Mouse (Mus musculus): ENCODE measurements around the gene Magi1. TPM values are rescaled to one million over a fixed set of nuclear protein-coding genes. Genes with fewer than 3 reads are reported as not detected.
"Not testable (repeated sequence)": the region's sequence is repeated elsewhere in the genome, so short reads cannot be mapped to it uniquely, and the experiment has no call there.

The Magi1 gene
- polyA plus RNA-seq, 1 experiment from 2014 or later, result 29.9 TPM

DNA sequence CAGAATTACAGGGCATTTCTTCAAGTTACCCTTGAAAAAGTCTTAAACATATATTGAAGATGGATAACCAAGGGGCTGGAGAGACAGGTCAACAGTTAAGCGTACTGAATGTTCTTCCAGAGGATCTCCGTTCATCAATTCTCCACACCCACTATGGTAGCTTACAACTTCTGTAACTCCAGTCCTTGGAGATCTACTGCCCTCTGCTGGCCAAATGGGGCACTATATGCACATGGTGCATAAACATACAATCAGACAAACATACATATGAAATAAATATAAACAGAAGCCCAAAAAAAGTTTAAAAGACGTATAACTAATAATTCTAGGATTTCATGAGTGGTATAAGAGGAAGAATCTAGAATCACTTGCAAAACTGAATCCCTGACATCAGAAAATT, 244.8 kb downstream of the Magi1 start:
- no peak overlapping the region for H3K9ac ChIP-seq (replicated peaks)
- no peak overlapping the region for H3K4me2 ChIP-seq
- no peaks in the 10 kb centered on the region for H3K9me3 ChIP-seq (replicated peaks)
- H3K36me3 ChIP-seq, result no peaks in the 10 kb centered on the region
- no peaks in the 10 kb centered on the region for H3K4me1 ChIP-seq
- no peak overlapping the region for H3K4me3 ChIP-seq (replicated peaks)
- 94% methylated on average over 3 of the region's 3 CpGs for WGBS
- H3K27me3 ChIP-seq (replicated peaks), result no peaks in the 10 kb centered on the region
- H3K27ac ChIP-seq (replicated peaks), result no peak overlapping the region
- no peak for ATAC-seq (ENCODE audit: low FRiP score)

DNA sequence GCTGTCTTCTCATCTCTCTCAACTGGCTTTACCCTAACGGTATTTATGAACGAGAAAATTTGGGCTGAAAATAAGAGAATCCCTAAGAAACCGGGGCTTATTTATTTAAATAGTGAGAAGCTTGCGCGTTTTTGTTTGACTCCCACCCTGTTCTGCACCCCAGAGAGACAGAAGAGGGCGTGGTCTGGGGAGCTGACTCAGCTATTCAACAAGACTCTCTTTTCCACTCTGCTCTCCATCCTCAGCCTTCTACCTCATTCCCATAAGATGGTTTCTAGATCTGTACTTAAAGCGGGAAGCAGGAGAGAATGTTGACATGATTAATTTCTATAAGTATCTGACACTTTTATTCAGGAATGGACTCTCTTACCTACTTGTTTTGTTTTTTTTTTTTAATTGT, 247.2 kb downstream of the Magi1 start:
- H3K9me3 ChIP-seq (replicated peaks), result no peaks in the 10 kb centered on the region
- WGBS, result 78% methylated on average over 7 of the region's 7 CpGs
- H3K4me2 ChIP-seq, result no peak overlapping the region
- no peak overlapping the region for H3K27ac ChIP-seq (replicated peaks)
- H3K27me3 ChIP-seq (replicated peaks), result no peaks in the 10 kb centered on the region
- H3K36me3 ChIP-seq, result no peaks in the 10 kb centered on the region
- no peak for ATAC-seq (ENCODE audit: low FRiP score)
- no peak overlapping the region for H3K9ac ChIP-seq (replicated peaks)
- no peak overlapping the region for H3K4me3 ChIP-seq (replicated peaks)
- H3K4me1 ChIP-seq, result no peaks in the 10 kb centered on the region

DNA sequence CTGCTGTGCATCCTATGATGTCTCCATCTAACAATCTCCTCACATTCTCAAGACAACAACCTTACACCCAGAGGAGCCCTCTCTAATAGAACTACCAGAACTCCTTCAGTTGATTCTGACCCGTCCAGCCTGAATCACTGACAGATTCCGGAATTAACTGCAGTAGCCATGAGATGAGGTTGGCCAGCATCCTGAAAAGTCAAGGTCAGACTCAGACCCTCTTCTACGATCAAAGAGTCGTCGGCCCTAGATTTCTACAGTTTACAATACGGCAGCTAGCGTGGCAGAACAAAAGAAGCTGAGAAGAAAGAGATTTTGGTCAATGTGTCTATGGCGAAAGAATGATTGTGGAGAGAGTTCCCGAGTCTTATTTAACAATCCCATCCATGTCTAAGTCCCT, 257.4 kb downstream of the Magi1 start:
- no peak for ATAC-seq (ENCODE audit: low FRiP score)
- no peaks in the 10 kb centered on the region for H3K36me3 ChIP-seq
- 67% methylated on average over 9 of the region's 9 CpGs for WGBS
- H3K27me3 ChIP-seq (replicated peaks), result no peaks in the 10 kb centered on the region
- H3K4me1 ChIP-seq, result peaks cover 9% of the 10 kb centered on the region
- H3K4me2 ChIP-seq, result no peak overlapping the region
- H3K9ac ChIP-seq (replicated peaks), result no peak overlapping the region
- no peak overlapping the region for H3K27ac ChIP-seq (replicated peaks)
- no peaks in the 10 kb centered on the region for H3K9me3 ChIP-seq (replicated peaks)
- H3K4me3 ChIP-seq (replicated peaks), result no peak overlapping the region

DNA sequence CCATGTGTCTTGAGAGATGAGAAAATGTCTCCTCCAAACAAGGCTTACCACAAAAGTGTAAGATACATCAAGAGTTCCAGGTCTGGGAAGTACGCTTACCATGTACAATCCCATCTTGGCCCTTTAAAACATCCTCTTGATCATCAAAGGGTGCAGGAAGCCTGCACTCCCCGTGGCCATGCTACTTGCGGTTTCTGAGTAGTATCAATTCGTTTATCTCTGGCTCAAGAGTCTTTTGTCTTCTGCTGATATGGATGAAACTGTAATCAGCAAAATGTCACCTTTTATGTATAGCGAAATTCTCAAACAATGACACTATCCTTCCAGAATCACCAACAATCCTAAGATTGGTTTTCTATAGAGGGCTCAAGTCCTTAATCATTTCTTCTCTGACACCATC, 261.3 kb downstream of the Magi1 start:
- WGBS, result 89% methylated on average over 5 of the region's 5 CpGs
- H3K9ac ChIP-seq (replicated peaks), result no peak overlapping the region
- no peaks in the 10 kb centered on the region for H3K27me3 ChIP-seq (replicated peaks)
- peaks cover 9% of the 10 kb centered on the region for H3K4me1 ChIP-seq
- no peak for ATAC-seq (ENCODE audit: low FRiP score)
- H3K27ac ChIP-seq (replicated peaks), result no peak overlapping the region
- H3K36me3 ChIP-seq, result no peaks in the 10 kb centered on the region
- no peak overlapping the region for H3K4me2 ChIP-seq
- no peak overlapping the region for H3K4me3 ChIP-seq (replicated peaks)
- H3K9me3 ChIP-seq (replicated peaks), result no peaks in the 10 kb centered on the region

DNA sequence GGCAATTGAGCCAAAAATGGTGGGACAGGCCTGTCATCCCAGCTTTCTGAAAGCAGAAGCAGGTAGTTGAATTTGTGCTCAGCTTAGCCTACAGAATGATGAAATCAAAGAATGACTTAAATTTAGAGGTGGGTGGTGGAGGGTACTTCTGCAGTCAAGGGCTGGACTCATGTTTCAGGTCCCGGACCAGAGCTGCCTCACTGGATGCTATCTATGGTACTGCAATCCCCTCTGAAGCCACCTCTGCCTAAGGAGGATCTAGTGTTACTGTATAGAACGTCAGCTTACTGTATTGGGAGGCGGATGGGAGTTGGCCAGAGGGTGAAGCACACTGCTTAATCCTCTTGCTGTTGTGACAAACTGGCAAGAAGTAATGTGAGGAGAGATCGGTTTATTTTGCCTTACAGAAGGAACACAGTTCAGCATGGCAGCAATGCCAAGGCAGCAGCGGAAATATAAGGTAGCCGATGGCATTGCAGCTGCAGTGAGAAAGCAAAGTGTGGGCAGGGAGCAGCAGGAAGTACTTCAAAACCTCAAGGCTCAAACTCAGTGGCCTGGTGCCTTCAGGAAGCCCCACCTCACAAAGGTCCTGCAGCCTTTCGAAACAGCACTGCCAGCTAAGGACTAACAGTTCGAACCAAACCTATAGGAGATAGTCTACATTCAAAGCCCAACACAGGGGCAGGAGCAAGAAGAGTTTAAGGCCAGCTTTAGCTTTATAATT, 262.3 kb downstream of the Magi1 start:
- ATAC-seq (ENCODE audit: low FRiP score), result no peak
- no peak overlapping the region for H3K27ac ChIP-seq (replicated peaks)
- 90% methylated on average over 8 of the region's 8 CpGs for WGBS

DNA sequence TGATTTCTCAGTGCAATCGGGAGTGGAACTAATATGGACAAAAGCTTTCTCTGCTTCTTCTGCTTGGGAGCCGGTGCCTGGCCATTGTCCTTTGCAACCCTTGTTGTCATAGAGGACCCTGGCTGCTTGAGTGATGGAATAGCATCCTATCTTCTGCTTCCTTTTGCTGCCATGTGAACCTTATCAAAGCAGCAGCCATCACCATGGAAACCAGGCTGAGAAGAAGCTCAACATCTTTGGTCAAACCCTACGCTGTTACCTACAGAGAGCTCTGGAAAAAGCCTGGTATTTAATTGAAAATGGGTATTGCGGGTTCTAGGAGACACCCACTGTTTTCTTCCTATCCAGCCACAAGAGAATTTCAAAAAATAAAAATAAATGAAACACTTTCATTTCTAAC, 263.2 kb downstream of the Magi1 start:
- H3K9ac ChIP-seq (replicated peaks), result no peak overlapping the region
- peaks cover 9% of the 10 kb centered on the region for H3K4me1 ChIP-seq
- WGBS, result 56% methylated on average over 4 of the region's 4 CpGs
- no peak overlapping the region for H3K27ac ChIP-seq (replicated peaks)
- H3K27me3 ChIP-seq (replicated peaks), result no peaks in the 10 kb centered on the region
- no peak overlapping the region for H3K4me3 ChIP-seq (replicated peaks)
- no peak overlapping the region for H3K4me2 ChIP-seq
- H3K9me3 ChIP-seq (replicated peaks), result no peaks in the 10 kb centered on the region
- no peak for ATAC-seq (ENCODE audit: low FRiP score)
- H3K36me3 ChIP-seq, result no peaks in the 10 kb centered on the region

More for the DNA sequence above, 262.3 kb downstream of the Magi1 start:
- no peak overlapping the region for H3K4me2 ChIP-seq
- no peaks in the 10 kb centered on the region for H3K27me3 ChIP-seq (replicated peaks)
- H3K36me3 ChIP-seq, result no peaks in the 10 kb centered on the region
- H3K4me1 ChIP-seq, result peaks cover 9% of the 10 kb centered on the region
- H3K4me3 ChIP-seq (replicated peaks), result no peak overlapping the region
- no peak overlapping the region for H3K9ac ChIP-seq (replicated peaks)
- no peaks in the 10 kb centered on the region for H3K9me3 ChIP-seq (replicated peaks)

DNA sequence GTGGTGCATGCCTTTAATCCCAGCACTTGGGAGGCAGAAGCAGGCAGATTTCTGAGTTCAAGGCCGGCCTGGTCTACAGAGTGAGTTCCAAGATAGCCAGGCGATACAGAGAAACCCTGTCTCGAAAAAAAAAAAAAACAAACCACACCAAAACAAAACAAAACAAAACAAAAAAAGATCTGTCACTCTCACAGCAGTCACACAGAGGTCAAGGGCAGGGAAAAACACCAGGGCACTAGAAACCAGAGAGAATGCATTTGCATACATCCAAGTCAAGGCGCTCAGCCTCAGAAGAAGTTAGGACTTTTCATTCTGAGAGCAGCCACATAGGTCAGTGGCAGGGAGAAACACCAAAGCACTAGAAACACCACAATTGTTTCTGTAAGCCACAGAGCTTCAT, 263.8 kb downstream of the Magi1 start:
- ATAC-seq (ENCODE audit: low FRiP score), result no peak
- H3K36me3 ChIP-seq, result no peaks in the 10 kb centered on the region
- no peaks in the 10 kb centered on the region for H3K27me3 ChIP-seq (replicated peaks)
- H3K27ac ChIP-seq (replicated peaks), result no peak overlapping the region
- H3K4me3 ChIP-seq (replicated peaks), result no peak overlapping the region
- 93% methylated on average over 4 of the region's 4 CpGs for WGBS
- H3K4me1 ChIP-seq, result peaks cover 6% of the 10 kb centered on the region
- H3K9ac ChIP-seq (replicated peaks), result no peak overlapping the region
- no peaks in the 10 kb centered on the region for H3K9me3 ChIP-seq (replicated peaks)
- no peak overlapping the region for H3K4me2 ChIP-seq

DNA sequence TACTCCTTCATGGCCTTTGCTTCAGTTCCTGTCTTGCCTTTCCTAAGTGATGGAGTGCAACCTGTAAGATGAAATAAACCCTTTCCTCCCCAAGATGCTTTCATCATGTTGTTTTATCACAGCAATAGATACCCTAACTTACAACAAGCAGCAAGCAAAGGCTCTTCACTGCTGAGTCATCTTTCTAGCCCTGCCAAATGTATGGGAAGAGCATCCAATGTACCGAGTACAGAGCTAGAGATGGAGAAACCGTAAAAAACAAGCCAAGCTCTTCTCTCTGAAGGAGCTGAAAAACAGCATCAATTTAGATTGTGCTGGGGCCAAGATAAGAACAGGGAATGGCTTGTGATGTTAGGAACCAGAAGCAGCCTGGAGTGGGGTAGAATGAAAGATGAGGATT, 270.0 kb downstream of the Magi1 start:
- Histone ChIP-seq H3K4me3 (replicated peaks) (no peak overlapping the region), H3K27me3 (replicated peaks) (no peaks in the 10 kb centered on the region), H3K9ac (replicated peaks) (no peak overlapping the region), H3K4me2 (no peak overlapping the region), H3K36me3 (no peaks in the 10 kb centered on the region), H3K9me3 (replicated peaks) (no peaks in the 10 kb centered on the region), H3K4me1 (peaks cover 10% of the 10 kb centered on the region), H3K27ac (replicated peaks) (no peak overlapping the region)
- 85% methylated on average over 2 of the region's 2 CpGs for WGBS
- ATAC-seq (ENCODE audit: low FRiP score), result no peak

DNA sequence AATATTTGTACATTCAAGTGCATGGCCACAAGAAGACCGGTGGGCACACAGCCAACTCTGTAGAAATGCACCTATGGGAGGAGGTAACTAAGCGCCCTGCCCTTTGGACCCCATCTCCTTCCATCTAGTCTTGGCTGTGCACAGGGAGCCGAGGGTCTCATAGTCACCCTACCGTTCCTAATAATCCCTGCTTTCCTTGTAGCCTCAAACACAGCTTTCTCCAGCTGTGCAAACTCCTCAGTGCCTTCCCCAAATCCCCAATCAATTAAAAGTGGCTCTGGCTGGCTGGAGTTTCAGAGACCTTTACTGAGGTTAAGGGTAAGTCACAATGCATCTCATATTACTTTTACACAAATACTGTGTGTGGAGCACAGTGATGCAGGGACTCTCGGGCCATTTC, 271.8 kb downstream of the Magi1 start:
- H3K4me2 ChIP-seq, result no peak overlapping the region
- WGBS, result 60% methylated on average over 5 of the region's 5 CpGs
- H3K27me3 ChIP-seq (replicated peaks), result no peaks in the 10 kb centered on the region
- H3K36me3 ChIP-seq, result no peaks in the 10 kb centered on the region
- peaks cover 15% of the 10 kb centered on the region for H3K4me1 ChIP-seq
- ATAC-seq (ENCODE audit: low FRiP score), result no peak
- no peaks in the 10 kb centered on the region for H3K9me3 ChIP-seq (replicated peaks)
- H3K27ac ChIP-seq (replicated peaks), result no peak overlapping the region
- no peak overlapping the region for H3K4me3 ChIP-seq (replicated peaks)
- no peak overlapping the region for H3K9ac ChIP-seq (replicated peaks)

DNA sequence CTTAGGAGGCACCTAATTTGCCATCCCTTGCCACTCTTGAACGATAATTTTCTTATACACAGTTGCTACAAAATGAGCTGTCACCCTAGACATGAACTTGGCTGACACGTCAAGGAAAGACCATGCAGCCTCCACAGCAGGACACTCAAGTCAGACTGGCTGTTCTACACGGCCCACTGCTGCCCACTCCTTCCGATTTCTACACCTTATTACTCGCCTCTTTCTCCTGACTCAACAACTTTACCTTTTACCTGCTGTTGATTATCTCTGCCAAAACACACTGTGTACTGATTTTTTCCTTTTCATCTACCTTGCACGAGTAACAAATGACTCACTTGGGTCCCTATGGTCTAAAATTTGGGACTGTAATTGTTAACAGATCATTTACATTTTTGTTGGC, 272.2 kb downstream of the Magi1 start:
- no peaks in the 10 kb centered on the region for H3K27me3 ChIP-seq (replicated peaks)
- H3K4me2 ChIP-seq, result no peak overlapping the region
- H3K9me3 ChIP-seq (replicated peaks), result no peaks in the 10 kb centered on the region
- no peak overlapping the region for H3K27ac ChIP-seq (replicated peaks)
- no peak overlapping the region for H3K9ac ChIP-seq (replicated peaks)
- H3K4me1 ChIP-seq, result peaks cover 15% of the 10 kb centered on the region
- no peak overlapping the region for H3K4me3 ChIP-seq (replicated peaks)
- H3K36me3 ChIP-seq, result no peaks in the 10 kb centered on the region
- 83% methylated on average over 6 of the region's 6 CpGs for WGBS
- ATAC-seq (ENCODE audit: low FRiP score), result no peak

DNA sequence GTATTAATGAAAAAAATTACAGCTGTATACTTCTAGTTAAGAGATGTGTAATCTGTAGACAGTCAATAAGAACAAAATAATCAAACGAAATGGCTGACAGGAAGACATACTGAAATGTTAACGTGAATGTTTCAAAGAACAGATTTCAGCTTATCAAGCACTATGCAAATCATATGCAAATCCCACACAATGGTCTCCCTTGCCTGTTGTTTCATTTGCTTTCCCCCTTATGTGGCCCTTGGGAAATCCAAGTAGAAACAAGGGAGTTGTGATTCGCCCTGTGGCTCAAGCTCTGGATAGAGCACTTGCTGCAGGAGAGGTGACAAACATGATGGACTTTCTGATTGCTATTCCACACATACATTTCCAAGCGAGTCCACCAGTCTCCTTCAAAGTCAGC, 275.1 kb downstream of the Magi1 start:
- 28% methylated on average over 4 of the region's 4 CpGs for WGBS
- Histone ChIP-seq H3K9me3 (replicated peaks) (no peaks in the 10 kb centered on the region), H3K9ac (replicated peaks) (no peak overlapping the region), H3K36me3 (no peaks in the 10 kb centered on the region), H3K4me1 (peaks cover 15% of the 10 kb centered on the region), H3K27ac (replicated peaks) (no peak overlapping the region; the same call in 1 of the 2 replicates), H3K27me3 (replicated peaks) (no peaks in the 10 kb centered on the region), H3K4me3 (replicated peaks) (no peak overlapping the region), H3K4me2 (no peak overlapping the region)
- ATAC-seq (ENCODE audit: low FRiP score), result no peak

DNA sequence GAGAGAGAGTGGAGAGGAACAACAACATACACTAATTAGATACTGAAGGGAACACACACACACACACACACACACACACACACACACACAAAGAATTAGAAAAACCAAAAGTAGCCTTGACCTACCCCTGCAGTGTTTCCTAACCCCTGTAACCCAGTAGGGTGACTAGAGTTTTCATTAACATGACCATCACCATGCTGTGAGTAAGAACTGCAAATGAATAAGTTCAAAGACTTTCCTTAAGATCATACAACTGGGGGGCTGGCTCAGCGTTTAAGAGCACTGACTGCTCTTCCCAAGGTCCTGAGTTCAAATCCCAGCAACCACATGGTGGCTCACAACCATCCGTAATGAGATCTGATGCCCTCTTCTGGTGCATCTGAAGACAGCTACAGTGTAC, 280.1 kb downstream of the Magi1 start:
- not testable (repeated sequence) for H3K4me2 ChIP-seq; ATAC-seq (ENCODE audit: low FRiP score); H3K9me3 ChIP-seq (replicated peaks); H3K4me1 ChIP-seq; H3K4me3 ChIP-seq (replicated peaks); H3K27me3 ChIP-seq (replicated peaks); H3K27ac ChIP-seq (replicated peaks); H3K36me3 ChIP-seq; H3K9ac ChIP-seq (replicated peaks)
- WGBS, result 61% methylated on average over 2 of the region's 2 CpGs
